Mouse (Mus musculus) G1E-ER4 (cell line): ENCODE results near the gene Coa7. TPM values are rescaled to one million over a fixed set of nuclear protein-coding genes. Genes with fewer than 3 reads are reported as not detected.

ENCODE experiments used
- GATA1 ChIP-seq: IDR thresholded peaks from one replicate; pipeline ENCODE4 v1.8.0; 2012; ENCODE audit warnings: low read length, inconsistent platforms
- polyA plus RNA-seq: library from polyadenylated mRNA; stranded (reverse); fragments of >175 nt; gene quantifications from 2 replicates; pipeline ENCODE4 v1.2.3, GENCODE M21; 2012

Coa7 gene
- polyA plus RNA-seq: 0.78 and 10.6 TPM in 2 replicates

- no peak for TF ChIP-seq GATA1
These were observed at the start of gene Coa7 for GRCm38 (mm10) chr4:108327730-108328484. Gene Coa7 (plus strand): TSS chr4:108328140.

GRCm38 (mm10) chr4:108300266-108300665 lies 27.7 kb upstream of the Coa7 start:
- no peak for TF ChIP-seq GATA1

- TF ChIP-seq GATA1: no peak
These were observed 27.1 kb upstream of the Coa7 start, which contains the start of gene Zyg11b for GRCm38 (mm10) chr4:108300670-108301373. Gene Zyg11b (minus strand): TSS chr4:108301096.

GRCm38 (mm10) chr4:108302296-108302890 lies 25.5 kb upstream of the Coa7 start:
- no peak for TF ChIP-seq GATA1

GRCm38 (mm10) chr4:108310706-108311105 lies 17.2 kb upstream of the Coa7 start:
- TF ChIP-seq GATA1: no peak

GRCm38 (mm10) chr4:108314041-108314440 lies 13.9 kb upstream of the Coa7 start:
- no peak for TF ChIP-seq GATA1

- TF ChIP-seq GATA1: no peak
These were observed 10.0 kb upstream of the Coa7 start for GRCm38 (mm10) chr4:108317656-108318605.

GRCm38 (mm10) chr4:108318649-108319615 lies 9.0 kb upstream of the Coa7 start:
- no peak for TF ChIP-seq GATA1

- no peak for TF ChIP-seq GATA1
These were observed 8.2 kb upstream of the Coa7 start for GRCm38 (mm10) chr4:108319747-108320146.

GRCm38 (mm10) chr4:108320627-108321380 lies 7.1 kb upstream of the Coa7 start:
- no peak for TF ChIP-seq GATA1

GRCm38 (mm10) chr4:108323588-108323987 lies 4.4 kb upstream of the Coa7 start:
- no peak for TF ChIP-seq GATA1

- no peak for TF ChIP-seq GATA1
These were observed 815 bp upstream of the Coa7 start for GRCm38 (mm10) chr4:108327071-108327579.

GRCm38 (mm10) chr4:108329840-108330239 lies 1.9 kb downstream of the Coa7 start:
- TF ChIP-seq GATA1: no peak
